Mouse (Mus musculus) midbrain, embryonic 10.5 days (tissue): ENCODE data around the gene Dck. TPM values are rescaled to one million over a fixed set of nuclear protein-coding genes. Genes with fewer than 3 reads are reported as not detected.

Experiments used
- polyA plus RNA-seq: library from polyadenylated mRNA; unstranded; fragments of >200 nt; fragmentation: Nextera tagmentation; extraction: Ambion mirVana; gene quantifications from 2 replicates; pipeline ENCODE4 v1.2.1, GENCODE M21; 2016

Dck gene
- polyA plus RNA-seq, 1 experiment from 2014 or later, result 119 TPM

Other genes starting within 250 kb of the Dck start
- gene Jchain, start 237.1 kb upstream of the Dck start, polyA plus RNA-seq, result 0.11 and 0.37 TPM in 2 replicates
- gene Utp3, start 210.5 kb upstream of the Dck start, polyA plus RNA-seq, result 72.4 and 78.3 TPM in 2 replicates
- 46.8 and 90.3 TPM in 2 replicates for gene Rufy3, start 200.0 kb upstream of the Dck start, polyA plus RNA-seq
- 79.7 and 81.7 TPM in 2 replicates for gene Grsf1, start 88.8 kb upstream of the Dck start, polyA plus RNA-seq
- gene Mob1b, start 44.1 kb upstream of the Dck start, polyA plus RNA-seq, result 10.8 and 13.2 TPM in 2 replicates
- gene Slc4a4, start 121.8 kb downstream of the Dck start, polyA plus RNA-seq, result 1.5 TPM in 2 replicates